Mouse (Mus musculus) limb, embryonic 15.5 days (tissue): Measurements from ENCODE around the gene Grpel1. TPM values are rescaled to one million over a fixed set of nuclear protein-coding genes. Genes with fewer than 3 reads are reported as not detected.

ENCODE experiments used
- ATAC-seq: fragments of 200-750 bp; cut with Nextera tagmentation; 2 replicates; pipeline ENCODE4 v1.8.0; 2017; ENCODE audit warnings: low read depth, moderate TSS enrichment; ENCODE audit not compliant: insufficient number of reproducible peaks, low FRiP score, low TSS enrichment
- H3K27ac ChIP-seq: fragments of 300-500 bp; sonication (generic); 2 replicates; pipeline ENCODE4 v1.5.1; 2015; ENCODE audit warnings: moderate library complexity, mild to moderate bottlenecking, inconsistent platforms
- H3K27me3 ChIP-seq: fragments of 300-500 bp; sonication (generic); 2 replicates; pipeline ENCODE4 v1.6.1; 2015; ENCODE audit warnings: inconsistent platforms
- H3K36me3 ChIP-seq: fragments of 300-500 bp; sonication (generic); 2 replicates; pipeline ENCODE4 v1.6.1; 2015; ENCODE audit warnings: inconsistent platforms
- H3K4me1 ChIP-seq: fragments of 300-500 bp; sonication (generic); 2 replicates; pipeline ENCODE4 v1.6.1; 2015; ENCODE audit warnings: inconsistent platforms
- H3K4me2 ChIP-seq: fragments of 300-500 bp; sonication (generic); 2 replicates; pipeline ENCODE4 v1.6.1; 2015; ENCODE audit warnings: mild to moderate bottlenecking, inconsistent platforms
- H3K4me3 ChIP-seq: fragments of 300-500 bp; sonication (generic); 2 replicates; pipeline ENCODE4 v1.5.1; 2015; ENCODE audit warnings: mild to moderate bottlenecking, inconsistent platforms
- H3K9ac ChIP-seq: fragments of 300-500 bp; sonication (generic); 2 replicates; pipeline ENCODE4 v1.6.1; 2015; ENCODE audit warnings: inconsistent platforms
- H3K9me3 ChIP-seq: fragments of 300-500 bp; sonication (generic); 2 replicates; pipeline ENCODE4 v1.6.1; 2016; ENCODE audit warnings: inconsistent platforms
- WGBS: fragments of 180-500 bp; shearing (Covaris S2); methylation state at CpG from one replicate; pipeline ENCODE4 v1.1.7; 2015; 5-methylcytosine and 5-hydroxymethylcytosine counted together
- polyA plus RNA-seq: library from polyadenylated mRNA; unstranded; fragments of >200 nt; fragmentation: Nextera tagmentation; extraction: Ambion mirVana; gene quantifications from 2 replicates; pipeline ENCODE4 v1.2.1, GENCODE M21; 2015

Gene Grpel1
- polyA plus RNA-seq, 1 experiment from 2014 or later: 48.8 TPM

- peaks cover 81% of the 10 kb centered on the region for H3K36me3 ChIP-seq
- H3K4me3 ChIP-seq: no peak overlapping the region
- 74% methylated on average over 3 of the region's 3 CpGs for WGBS
- H3K4me2 ChIP-seq: no peak overlapping the region
- no peaks in the 10 kb centered on the region for H3K4me1 ChIP-seq
- no peak overlapping the region for H3K27ac ChIP-seq
- H3K27me3 ChIP-seq: no peaks in the 10 kb centered on the region
- no peak overlapping the region for H3K9ac ChIP-seq
- H3K9me3 ChIP-seq: no peaks in the 10 kb centered on the region
- no peak for ATAC-seq
These were observed 55.0 kb downstream of the Grpel1 start for GRCm38 (mm10) chr5:36519751-36520150.

DNA sequence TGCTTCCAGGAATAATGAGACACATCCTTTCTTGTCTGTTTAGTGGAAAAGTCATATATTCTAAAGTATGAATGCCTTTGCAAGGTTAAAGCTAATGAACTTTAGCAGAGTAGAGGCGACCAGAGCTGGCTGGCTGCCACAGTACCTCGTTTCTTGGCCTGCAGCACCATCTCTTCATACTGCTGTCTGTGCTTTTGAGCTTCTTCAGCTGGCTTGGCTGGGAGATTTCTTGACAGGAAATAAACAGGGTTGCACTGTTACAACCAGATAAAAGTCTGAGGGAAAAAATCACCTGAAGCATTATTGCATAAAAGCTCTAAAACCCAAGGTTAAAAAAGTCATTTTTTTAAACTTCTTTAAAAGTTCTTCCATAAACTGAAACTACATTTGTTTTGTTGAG, 58.0 kb downstream of the Grpel1 start:
- 71% methylated on average over 2 of the region's 2 CpGs for WGBS
- peaks cover 52% of the 10 kb centered on the region for H3K36me3 ChIP-seq
- no peaks in the 10 kb centered on the region for H3K9me3 ChIP-seq
- H3K4me3 ChIP-seq: no peak overlapping the region
- ATAC-seq: no peak
- H3K9ac ChIP-seq: no peak overlapping the region
- H3K27me3 ChIP-seq: no peaks in the 10 kb centered on the region
- no peaks in the 10 kb centered on the region for H3K4me1 ChIP-seq
- H3K4me2 ChIP-seq: no peak overlapping the region
- no peak overlapping the region for H3K27ac ChIP-seq

DNA sequence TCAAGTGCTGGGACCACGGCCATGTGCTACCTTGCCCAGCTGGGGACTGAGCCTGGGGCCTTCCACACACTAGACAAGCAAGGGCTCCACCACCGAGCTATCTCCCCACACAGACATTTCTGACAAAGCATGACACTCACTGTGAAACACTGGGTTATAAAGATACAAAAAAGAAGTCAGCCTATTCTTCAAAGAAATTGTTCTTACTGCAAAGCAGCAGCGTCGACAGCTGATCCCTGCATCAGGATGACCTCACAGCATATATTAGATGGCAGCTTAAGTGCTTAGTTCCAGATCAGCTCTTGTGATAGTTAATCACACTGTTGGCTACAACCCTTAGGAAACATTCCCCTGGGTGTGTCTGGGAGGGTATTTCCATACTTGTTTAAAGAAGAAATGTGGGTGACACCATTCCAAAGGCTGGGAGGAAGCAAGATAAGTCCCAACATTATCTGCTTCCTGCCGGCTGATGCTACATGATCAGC, 58.5 kb downstream of the Grpel1 start:
- WGBS: 75% methylated on average over 5 of the region's 5 CpGs
- Histone ChIP-seq H3K36me3 (peaks cover 48% of the 10 kb centered on the region), H3K4me1 (peaks cover 3% of the 10 kb centered on the region; the same call in 1 of the 2 replicates)

More for the DNA sequence above, 58.5 kb downstream of the Grpel1 start:
- no peaks in the 10 kb centered on the region for H3K27me3 ChIP-seq
- no peaks in the 10 kb centered on the region for H3K9me3 ChIP-seq
- no peak overlapping the region for H3K27ac ChIP-seq
- no peak overlapping the region for H3K4me2 ChIP-seq
- no peak overlapping the region for H3K4me3 ChIP-seq
- H3K9ac ChIP-seq: no peak overlapping the region
- ATAC-seq: no peak

Other genes starting within 250 kb of the Grpel1 start
- gene Sorcs2, start 66.9 kb upstream of the Grpel1 start, polyA plus RNA-seq: 25.4 and 26.6 TPM in 2 replicates
- gene Tada2b, start 19.3 kb downstream of the Grpel1 start, polyA plus RNA-seq: 2.1 TPM in 2 replicates
- 0.10 and 0.14 TPM in 2 replicates for gene Ccdc96, start 19.6 kb downstream of the Grpel1 start, polyA plus RNA-seq
- 38.2 and 40.1 TPM in 2 replicates for gene Tbc1d14, start 128.3 kb downstream of the Grpel1 start, polyA plus RNA-seq
- 16.6 and 17.9 TPM in 2 replicates for gene D5Ertd579e, start 231.0 kb downstream of the Grpel1 start, polyA plus RNA-seq